Mouse (Mus musculus): ENCODE data around the gene Pdgfd.

GRCm38 (mm10) chr9:6304590-6304989, 136.2 kb downstream of the Pdgfd start:
- TF ChIP-seq CTCF (conservative IDR thresholded peaks at IDR 0.05; ENCODE audit: insufficient read depth, insufficient read length, low read depth, low read length) (no peak), POLR2A (IDR thresholded peaks at IDR 0.05; ENCODE audit: low read depth, low read length) (no peak)

All from kidney, adult 2 months (tissue).